Mouse (Mus musculus): ENCODE measurements around the gene Unc79. TPM values are rescaled to one million over a fixed set of nuclear protein-coding genes. Genes with fewer than 3 reads are reported as not detected.

Unc79 gene
- polyA plus RNA-seq, 1 experiment from 2014 or later: 3.4 TPM

GRCm38 (mm10) chr12:103008491-103008890 lies 59.8 kb downstream of the Unc79 start:
- Histone ChIP-seq H3K9ac (ENCODE audit: low read length) (no peak overlapping the region), H3K9me3 (ENCODE audit: control insufficient read depth, low read length) (no peaks in the 10 kb centered on the region), H3K4me2 (ENCODE audit: low read depth) (no peak overlapping the region), H3K27me3 (ENCODE audit: control insufficient read depth, insufficient read depth, low read length) (no peaks in the 10 kb centered on the region), H3K36me3 (ENCODE audit: control insufficient read depth, insufficient read depth, low read length) (no peaks in the 10 kb centered on the region), H3K27ac (ENCODE audit: low read depth, low read length) (no peak overlapping the region), H3K4me1 (ENCODE audit: control insufficient read depth, insufficient read depth, low read length) (no peaks in the 10 kb centered on the region), H3K4me3 (ENCODE audit: low read depth, low read length) (no peak overlapping the region)
- DNase-seq (ENCODE audit: low spot score) (no peak), ATAC-seq (ENCODE audit: insufficient read depth, low FRiP score, low TSS enrichment) (no peak)
- WGBS: 56% methylated on average over 4 of the region's 4 CpGs

- Histone ChIP-seq H3K27ac (ENCODE audit: low read depth, low read length) (no peak overlapping the region), H3K36me3 (ENCODE audit: control insufficient read depth, insufficient read depth, low read length) (no peaks in the 10 kb centered on the region), H3K9ac (ENCODE audit: low read length) (no peak overlapping the region), H3K4me1 (ENCODE audit: control insufficient read depth, insufficient read depth, low read length) (no peaks in the 10 kb centered on the region), H3K9me3 (ENCODE audit: control insufficient read depth, low read length) (no peaks in the 10 kb centered on the region), H3K4me3 (ENCODE audit: low read depth, low read length) (no peak overlapping the region), H3K4me2 (ENCODE audit: low read depth) (no peak overlapping the region), H3K27me3 (ENCODE audit: control insufficient read depth, insufficient read depth, low read length) (no peaks in the 10 kb centered on the region)
- WGBS: 95% methylated on average over 12 of the region's 12 CpGs
- ATAC-seq (ENCODE audit: insufficient read depth, low FRiP score, low TSS enrichment): no peak
- DNase-seq (ENCODE audit: low spot score): no peak
These were observed 69.5 kb downstream of the Unc79 start for GRCm38 (mm10) chr12:103018161-103018560.

GRCm38 (mm10) chr12:103036692-103037091 lies 88.0 kb downstream of the Unc79 start:
- no peak for ATAC-seq (ENCODE audit: insufficient read depth, low FRiP score, low TSS enrichment)
- H3K36me3 ChIP-seq (ENCODE audit: control insufficient read depth, insufficient read depth, low read length): no peaks in the 10 kb centered on the region
- H3K27ac ChIP-seq (ENCODE audit: low read depth, low read length): no peak overlapping the region
- no peak overlapping the region for H3K9ac ChIP-seq (ENCODE audit: low read length)
- no peaks in the 10 kb centered on the region for H3K9me3 ChIP-seq (ENCODE audit: control insufficient read depth, low read length)
- no peak overlapping the region for H3K4me2 ChIP-seq (ENCODE audit: low read depth)
- H3K27me3 ChIP-seq (ENCODE audit: control insufficient read depth, insufficient read depth, low read length): no peaks in the 10 kb centered on the region
- 84% methylated on average over 5 of the region's 5 CpGs for WGBS
- no peaks in the 10 kb centered on the region for H3K4me1 ChIP-seq (ENCODE audit: control insufficient read depth, insufficient read depth, low read length)
- no peak for DNase-seq (ENCODE audit: low spot score)
- no peak overlapping the region for H3K4me3 ChIP-seq (ENCODE audit: low read depth, low read length)

- no peak overlapping the region for H3K4me2 ChIP-seq (ENCODE audit: low read depth)
- H3K9ac ChIP-seq (ENCODE audit: low read length): no peak overlapping the region
- ATAC-seq (ENCODE audit: insufficient read depth, low FRiP score, low TSS enrichment) (no peak), DNase-seq (ENCODE audit: low spot score) (no peak)
- WGBS: 67% methylated on average over 10 of the region's 10 CpGs
- H3K36me3 ChIP-seq (ENCODE audit: control insufficient read depth, insufficient read depth, low read length): no peaks in the 10 kb centered on the region
- H3K9me3 ChIP-seq (ENCODE audit: control insufficient read depth, low read length): no peaks in the 10 kb centered on the region
- no peak overlapping the region for H3K27ac ChIP-seq (ENCODE audit: low read depth, low read length)
- H3K4me1 ChIP-seq (ENCODE audit: control insufficient read depth, insufficient read depth, low read length): no peaks in the 10 kb centered on the region
- H3K27me3 ChIP-seq (ENCODE audit: control insufficient read depth, insufficient read depth, low read length): no peaks in the 10 kb centered on the region
- no peak overlapping the region for H3K4me3 ChIP-seq (ENCODE audit: low read depth, low read length)
These were observed 90.7 kb downstream of the Unc79 start for GRCm38 (mm10) chr12:103039332-103039731.

GRCm38 (mm10) chr12:103040136-103040535 lies 91.5 kb downstream of the Unc79 start:
- Histone ChIP-seq H3K36me3 (ENCODE audit: control insufficient read depth, insufficient read depth, low read length) (no peaks in the 10 kb centered on the region), H3K4me3 (ENCODE audit: low read depth, low read length) (no peak overlapping the region), H3K4me2 (ENCODE audit: low read depth) (no peak overlapping the region), H3K9ac (ENCODE audit: low read length) (no peak overlapping the region), H3K27ac (ENCODE audit: low read depth, low read length) (no peak overlapping the region), H3K27me3 (ENCODE audit: control insufficient read depth, insufficient read depth, low read length) (no peaks in the 10 kb centered on the region), H3K4me1 (ENCODE audit: control insufficient read depth, insufficient read depth, low read length) (no peaks in the 10 kb centered on the region), H3K9me3 (ENCODE audit: control insufficient read depth, low read length) (no peaks in the 10 kb centered on the region)
- DNase-seq (ENCODE audit: low spot score) (no peak), ATAC-seq (ENCODE audit: insufficient read depth, low FRiP score, low TSS enrichment) (no peak)
- WGBS: 79% methylated on average over 2 of the region's 2 CpGs

- H3K4me1 ChIP-seq (ENCODE audit: control insufficient read depth, insufficient read depth, low read length): no peaks in the 10 kb centered on the region
- H3K9me3 ChIP-seq (ENCODE audit: control insufficient read depth, low read length): no peaks in the 10 kb centered on the region
- 88% methylated on average over 3 of the region's 3 CpGs for WGBS
- no peak overlapping the region for H3K9ac ChIP-seq (ENCODE audit: low read length)
- no peak for DNase-seq (ENCODE audit: low spot score)
- no peak for ATAC-seq (ENCODE audit: insufficient read depth, low FRiP score, low TSS enrichment)
- H3K36me3 ChIP-seq (ENCODE audit: control insufficient read depth, insufficient read depth, low read length): no peaks in the 10 kb centered on the region
- H3K27ac ChIP-seq (ENCODE audit: low read depth, low read length): no peak overlapping the region
- H3K4me2 ChIP-seq (ENCODE audit: low read depth): no peak overlapping the region
- H3K4me3 ChIP-seq (ENCODE audit: low read depth, low read length): no peak overlapping the region
- no peaks in the 10 kb centered on the region for H3K27me3 ChIP-seq (ENCODE audit: control insufficient read depth, insufficient read depth, low read length)
These were observed 92.7 kb downstream of the Unc79 start for GRCm38 (mm10) chr12:103041401-103041800.

- Histone ChIP-seq H3K4me1 (ENCODE audit: control insufficient read depth, insufficient read depth, low read length) (no peaks in the 10 kb centered on the region), H3K27me3 (ENCODE audit: control insufficient read depth, insufficient read depth, low read length) (no peaks in the 10 kb centered on the region), H3K36me3 (ENCODE audit: control insufficient read depth, insufficient read depth, low read length) (no peaks in the 10 kb centered on the region), H3K4me2 (ENCODE audit: low read depth) (no peak overlapping the region), H3K9me3 (ENCODE audit: control insufficient read depth, low read length) (no peaks in the 10 kb centered on the region), H3K4me3 (ENCODE audit: low read depth, low read length) (no peak overlapping the region), H3K27ac (ENCODE audit: low read depth, low read length) (no peak overlapping the region), H3K9ac (ENCODE audit: low read length) (no peak overlapping the region)
- DNase-seq (ENCODE audit: low spot score): no peak
- WGBS: 84% methylated on average over 5 of the region's 5 CpGs
- ATAC-seq (ENCODE audit: insufficient read depth, low FRiP score, low TSS enrichment): no peak
These were observed 94.1 kb downstream of the Unc79 start for GRCm38 (mm10) chr12:103042711-103043110.

GRCm38 (mm10) chr12:103044422-103044821 lies 95.8 kb downstream of the Unc79 start:
- Histone ChIP-seq H3K4me3 (ENCODE audit: low read depth, low read length) (no peak overlapping the region), H3K36me3 (ENCODE audit: control insufficient read depth, insufficient read depth, low read length) (no peaks in the 10 kb centered on the region), H3K9ac (ENCODE audit: low read length) (no peak overlapping the region), H3K27ac (ENCODE audit: low read depth, low read length) (no peak overlapping the region), H3K9me3 (ENCODE audit: control insufficient read depth, low read length) (no peaks in the 10 kb centered on the region), H3K27me3 (ENCODE audit: control insufficient read depth, insufficient read depth, low read length) (no peaks in the 10 kb centered on the region), H3K4me1 (ENCODE audit: control insufficient read depth, insufficient read depth, low read length) (no peaks in the 10 kb centered on the region), H3K4me2 (ENCODE audit: low read depth) (no peak overlapping the region)
- DNase-seq (ENCODE audit: low spot score): no peak
- WGBS: 74% methylated on average over 4 of the region's 4 CpGs
- ATAC-seq (ENCODE audit: insufficient read depth, low FRiP score, low TSS enrichment): no peak

- H3K27me3 ChIP-seq (ENCODE audit: control insufficient read depth, insufficient read depth, low read length): no peaks in the 10 kb centered on the region
- no peak overlapping the region for H3K4me2 ChIP-seq (ENCODE audit: low read depth)
- DNase-seq (ENCODE audit: low spot score): no peak
- 93% methylated on average over 12 of the region's 12 CpGs for WGBS
- H3K27ac ChIP-seq (ENCODE audit: low read depth, low read length): no peak overlapping the region
- H3K9ac ChIP-seq (ENCODE audit: low read length): no peak overlapping the region
- ATAC-seq (ENCODE audit: insufficient read depth, low FRiP score, low TSS enrichment): no peak
- H3K4me1 ChIP-seq (ENCODE audit: control insufficient read depth, insufficient read depth, low read length): no peaks in the 10 kb centered on the region
- H3K9me3 ChIP-seq (ENCODE audit: control insufficient read depth, low read length): no peaks in the 10 kb centered on the region
- no peak overlapping the region for H3K4me3 ChIP-seq (ENCODE audit: low read depth, low read length)
- no peaks in the 10 kb centered on the region for H3K36me3 ChIP-seq (ENCODE audit: control insufficient read depth, insufficient read depth, low read length)
These were observed 101.2 kb downstream of the Unc79 start for GRCm38 (mm10) chr12:103049865-103050264.

Measured in neural tube, embryonic 11.5 days (tissue).